Mouse (Mus musculus) heart, adult 10 weeks (tissue): ENCODE results near the gene 1600014C10Rik. TPM values are rescaled to one million over a fixed set of nuclear protein-coding genes. Genes with fewer than 3 reads are reported as not detected.

Source experiments
- polyA plus RNA-seq: library from polyadenylated mRNA; stranded (reverse); fragments of 350-450 nt; fragmentation: Illumina TruSeq; extraction: RNeasy Lipid Tissue Mini Kit (QIAGEN cat#74804); gene quantifications from one replicate; pipeline ENCODE4 v1.2.3, GENCODE M21; 2014; ENCODE audit warnings: low read depth, low replicate concordance

The 1600014C10Rik gene
- polyA plus RNA-seq = 34.7 TPM

DNA sequence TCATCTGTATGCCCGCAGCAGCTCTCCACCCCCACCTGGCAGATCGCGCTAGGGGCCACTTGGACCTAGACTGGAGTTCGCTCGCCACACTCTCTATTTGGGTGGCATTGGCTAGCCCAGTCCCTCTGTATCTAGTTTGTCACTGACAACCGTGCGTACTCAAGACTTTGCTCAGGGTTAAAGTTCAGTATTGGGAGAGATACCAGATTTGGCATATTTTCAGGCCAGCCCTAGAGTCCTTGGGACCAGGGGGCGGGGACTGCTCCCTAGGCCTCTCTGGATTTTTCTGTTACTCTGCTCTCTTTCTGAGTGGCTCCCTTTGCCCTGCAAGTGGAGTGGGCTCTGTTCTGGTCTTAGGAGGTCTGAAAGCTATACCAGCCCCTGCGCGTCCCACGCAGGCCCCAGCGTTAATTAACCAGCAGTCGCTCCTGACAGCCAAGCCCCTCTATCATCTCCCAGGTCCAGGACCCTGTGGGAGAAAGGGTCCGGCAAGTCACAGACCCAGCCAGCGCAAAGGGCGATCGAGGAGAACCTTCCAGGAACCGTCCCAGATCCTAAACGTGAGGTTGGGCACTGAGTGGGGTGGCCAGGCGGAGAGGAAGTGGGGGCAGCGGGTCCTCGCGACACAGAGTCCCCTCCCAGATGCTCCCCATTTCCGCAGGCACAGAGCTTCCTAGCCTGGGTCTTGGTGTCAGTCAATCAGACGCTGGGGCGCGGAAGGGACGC lies at the start of gene 1600014C10Rik:
TSS of gene 1600014C10Rik (plus strand) at position 256 of the 726 bp plus-strand sequence.

GRCm38 (mm10) chr7:38227900-38228298 lies 44.9 kb downstream of the 1600014C10Rik start, which contains the start of gene Plekhf1:
Gene Plekhf1 (minus strand): TSS chr7:38228016.

Other genes starting within 250 kb of the 1600014C10Rik start
- gene Uri1, start 159.7 kb upstream of the 1600014C10Rik start, polyA plus RNA-seq = 22.6 TPM
- 1.2 TPM for gene Ccne1, start 75.7 kb upstream of the 1600014C10Rik start, polyA plus RNA-seq
- 7.5 TPM for gene Plekhf1, start 44.8 kb downstream of the 1600014C10Rik start, polyA plus RNA-seq
- 16.4 TPM for gene Pop4, start 88.2 kb downstream of the 1600014C10Rik start, polyA plus RNA-seq